Mouse (Mus musculus) MEL (cell line): ENCODE measurements around the gene Zbtb34. TPM values are rescaled to one million over a fixed set of nuclear protein-coding genes. Genes with fewer than 3 reads are reported as not detected.

Source experiments
- DNase-seq: peaks from one replicate; pipeline ENCODE4 v3.0.0; 2011; ENCODE audit warnings: low read depth, low spot score
- H3K27ac ChIP-seq: 2 replicates; pipeline ENCODE4 v1.5.1; 2012; ENCODE audit warnings: low read depth, mild to moderate bottlenecking, control low read depth, low read length, moderate library complexity; ENCODE audit not compliant: control insufficient read depth
- H3K27me3 ChIP-seq, 2 experiments: fragments of 150-350 bp in 1 of 2; sonication (generic) in 1 of 2; 2 replicates each; pipeline ENCODE4 v1.6.1; 2012; ENCODE audit warnings: low read length in 2 of 2, mild to moderate bottlenecking in 2 of 2, improper control_type of control experiment in 1 of 2, moderate library complexity in 1 of 2; ENCODE audit not compliant: insufficient read depth in 2 of 2, control insufficient read depth in 1 of 2
- H3K36me3 ChIP-seq, 2 experiments: 2 replicates each; pipeline ENCODE4 v1.6.1; 2012 to 2014; ENCODE audit warnings: low read length in 2 of 2, improper control_type of control experiment in 1 of 2, inconsistent platforms in 1 of 2, mild to moderate bottlenecking in 1 of 2; ENCODE audit not compliant: insufficient read depth in 2 of 2, control insufficient read depth in 1 of 2
- H3K4me1 ChIP-seq, 2 experiments: fragments of 150-350 bp in 1 of 2; sonication (generic) in 1 of 2; 2 replicates each; pipeline ENCODE4 v1.6.1; 2012; ENCODE audit warnings: low read length in 2 of 2, improper control_type of control experiment in 1 of 2, mild to moderate bottlenecking in 1 of 2; ENCODE audit not compliant: insufficient read depth in 2 of 2, control insufficient read depth in 1 of 2
- H3K4me3 ChIP-seq, 2 experiments: fragments of 150-350 bp in 1 of 2; sonication (generic) in 1 of 2; 2 replicates each; pipeline ENCODE4 v1.5.1; 2012; ENCODE audit warnings: low read depth in 2 of 2, low read length in 2 of 2, mild to moderate bottlenecking in 2 of 2, moderate library complexity in 2 of 2, control low read depth in 1 of 2, improper control_type of control experiment in 1 of 2; ENCODE audit not compliant: control insufficient read depth in 1 of 2, insufficient read depth in 1 of 2
- H3K79me2 ChIP-seq: 2 replicates; pipeline ENCODE4 v1.6.1; 2012; ENCODE audit warnings: mild to moderate bottlenecking, low read length, moderate library complexity; ENCODE audit not compliant: control insufficient read depth, poor library complexity, insufficient read depth
- H3K9ac ChIP-seq: 2 replicates; pipeline ENCODE4 v1.6.1; 2012; ENCODE audit warnings: low read depth, mild to moderate bottlenecking, control low read depth, low read length, moderate library complexity; ENCODE audit not compliant: control insufficient read depth, poor library complexity, severe bottlenecking
- H3K9me3 ChIP-seq: fragments of 150-350 bp; sonication (generic); replicated peaks from 2 replicates; pipeline ENCODE4 v1.6.1; 2012; ENCODE audit warnings: mild to moderate bottlenecking, low read length, improper control_type of control experiment, moderate library complexity; ENCODE audit not compliant: insufficient read depth
- CHD1 ChIP-seq: IDR thresholded peaks from 2 replicates; pipeline ENCODE4 v1.6.1; 2012; ENCODE audit warnings: low read depth, mild to moderate bottlenecking, inconsistent platforms, low read length, improper control_type of control experiment
- CHD2 ChIP-seq: IDR thresholded peaks from 2 replicates; pipeline ENCODE4 v1.6.1; 2011; ENCODE audit warnings: low read length, improper control_type of control experiment
- E2F4 ChIP-seq: IDR thresholded peaks from 2 replicates; pipeline ENCODE4 v1.6.1; 2011; ENCODE audit warnings: low read depth, low read length, improper control_type of control experiment, borderline replicate concordance
- ELF1 ChIP-seq: IDR thresholded peaks from 2 replicates; pipeline ENCODE4 v1.6.1; 2014; ENCODE audit warnings: low read depth, mild to moderate bottlenecking, inconsistent platforms, low read length, improper control_type of control experiment, moderate library complexity
- EP300 ChIP-seq, 2 experiments: IDR thresholded peaks; 2 replicates each; pipeline ENCODE4 v1.6.1; 2011; ENCODE audit warnings: improper control_type of control experiment in 2 of 2, low read length in 2 of 2, low read depth in 1 of 2, mild to moderate bottlenecking in 1 of 2
- ETS1 ChIP-seq: IDR thresholded peaks from 2 replicates; pipeline ENCODE4 v1.6.1; 2012; ENCODE audit warnings: low read depth, mild to moderate bottlenecking, inconsistent platforms, low read length, improper control_type of control experiment, moderate library complexity
- GABPA ChIP-seq: IDR thresholded peaks from 2 replicates; pipeline ENCODE4 v1.6.1; 2012; ENCODE audit warnings: low read depth, mild to moderate bottlenecking, inconsistent platforms, low read length, improper control_type of control experiment, moderate library complexity
- HCFC1 ChIP-seq: IDR thresholded peaks from 2 replicates; pipeline ENCODE4 v1.6.1; 2012; ENCODE audit warnings: low read depth, mild to moderate bottlenecking, inconsistent platforms, low read length, improper control_type of control experiment, moderate library complexity
- KAT2A ChIP-seq: conservative IDR thresholded peaks from 2 replicates; pipeline ENCODE4 v1.6.1; 2012; ENCODE audit warnings: low read depth, low read length, improper control_type of control experiment, inconsistent platforms
- MAX ChIP-seq: IDR thresholded peaks from 2 replicates; pipeline ENCODE4 v1.6.1; 2011; ENCODE audit warnings: low read length, improper control_type of control experiment
- MXI1 ChIP-seq: IDR thresholded peaks from 2 replicates; pipeline ENCODE4 v1.6.1; 2011; ENCODE audit warnings: mild to moderate bottlenecking, low read depth, low read length, improper control_type of control experiment
- MYB ChIP-seq: IDR thresholded peaks from 2 replicates; pipeline ENCODE4 v1.6.1; 2011; ENCODE audit warnings: mild to moderate bottlenecking, low read depth, low read length, improper control_type of control experiment
- NELFE ChIP-seq: IDR thresholded peaks from 2 replicates; pipeline ENCODE4 v1.6.1; 2011; ENCODE audit warnings: low read depth, low read length, improper control_type of control experiment
- POLR2AphosphoS2 ChIP-seq: IDR thresholded peaks from 2 replicates; pipeline ENCODE4 v1.6.1; 2011; ENCODE audit warnings: low read length, improper control_type of control experiment
- POLR2AphosphoS5 ChIP-seq: IDR thresholded peaks from 2 replicates; pipeline ENCODE4 v1.6.1; 2012; ENCODE audit warnings: low read depth, borderline replicate concordance, mild to moderate bottlenecking, inconsistent platforms, low read length, moderate library complexity, mixed read lengths
- RAD21 ChIP-seq: IDR thresholded peaks from 2 replicates; pipeline ENCODE4 v1.6.1; 2011; ENCODE audit warnings: mild to moderate bottlenecking, low read depth, low read length, improper control_type of control experiment
- RCOR1 ChIP-seq: IDR thresholded peaks from 2 replicates; pipeline ENCODE4 v1.6.1; 2012; ENCODE audit warnings: low read depth, mild to moderate bottlenecking, inconsistent platforms, low read length, improper control_type of control experiment
- SIN3A ChIP-seq: IDR thresholded peaks from 2 replicates; pipeline ENCODE4 v1.6.1; 2012; ENCODE audit warnings: low read length, improper control_type of control experiment, inconsistent platforms
- SMC3 ChIP-seq: IDR thresholded peaks from 2 replicates; pipeline ENCODE4 v1.6.1; 2011; ENCODE audit warnings: low read depth, low read length, improper control_type of control experiment
- TAL1 ChIP-seq: IDR thresholded peaks from 2 replicates; pipeline ENCODE4 v1.6.1; 2012; ENCODE audit warnings: mild to moderate bottlenecking, inconsistent platforms, low read length, moderate library complexity, mixed read lengths
- TBP ChIP-seq: IDR thresholded peaks from 2 replicates; pipeline ENCODE4 v1.8.0; 2011; ENCODE audit warnings: low read depth, low read length, improper control_type of control experiment
- UBTF ChIP-seq: IDR thresholded peaks from 2 replicates; pipeline ENCODE4 v1.6.1; 2012; ENCODE audit warnings: low read depth, mild to moderate bottlenecking, inconsistent platforms, low read length, improper control_type of control experiment, moderate library complexity, borderline replicate concordance; ENCODE audit not compliant: insufficient read depth
- USF1 ChIP-seq: IDR thresholded peaks from 2 replicates; pipeline ENCODE4 v1.6.1; 2014; ENCODE audit warnings: low read depth, mild to moderate bottlenecking, inconsistent platforms, low read length, improper control_type of control experiment, moderate library complexity
- USF2 ChIP-seq, 2 experiments: IDR thresholded peaks; 2 replicates each; pipeline ENCODE4 v1.6.1; 2011 to 2012; ENCODE audit warnings: improper control_type of control experiment in 2 of 2, low read length in 2 of 2, borderline replicate concordance in 1 of 2, inconsistent platforms in 1 of 2, low read depth in 1 of 2, mild to moderate bottlenecking in 1 of 2; ENCODE audit not compliant: insufficient read depth in 1 of 2
- ZKSCAN1 ChIP-seq: IDR thresholded peaks from 2 replicates; pipeline ENCODE4 v1.6.1; 2012; ENCODE audit warnings: low read depth, mild to moderate bottlenecking, inconsistent platforms, low read length, improper control_type of control experiment, moderate library complexity
- ZNF384 ChIP-seq: IDR thresholded peaks from 2 replicates; pipeline ENCODE4 v1.6.1; 2012; ENCODE audit warnings: low read depth, mild to moderate bottlenecking, inconsistent platforms, low read length, improper control_type of control experiment
- polyA plus RNA-seq, 2 experiments: library from polyadenylated mRNA; stranded (reverse) in 1 of 2; unstranded in 1 of 2; fragments of >175 nt in 1 of 2; fragments of >200 nt in 1 of 2; gene quantifications; 2 replicates each; pipeline versions ENCODE4 v1.2.1 to v1.2.4; 2012; ENCODE audit warnings: low replicate concordance in 2 of 2, low read depth in 1 of 2; ENCODE audit not compliant: insufficient read length in 2 of 2, insufficient read depth in 1 of 2, missing spikeins in 1 of 2
- total RNA-seq: library from RNA; depleted of rRNA; stranded (reverse); fragments of 300-350 nt; gene quantifications from 2 replicates; pipeline ENCODE4 v1.2.3, GENCODE M21; 2012

Zbtb34 gene
- total and polyA plus RNA-seq, 3 experiments, result 9.6 to 10.1 TPM; not detected in 1

- H3K27ac ChIP-seq, result no peak overlapping the region
- H3K9ac ChIP-seq, result no peak overlapping the region
- TF ChIP-seq KAT2A (no peak), MYB (no peak), POLR2AphosphoS2 (no peak)
- H3K9me3 ChIP-seq, result no peaks in the 10 kb centered on the region
- peaks cover 2 to 26% of the 10 kb centered on the region in 2 experiments for H3K36me3 ChIP-seq
- H3K79me2 ChIP-seq, result peaks cover 26% of the 10 kb centered on the region
- no peaks in the 10 kb centered on the region for H3K27me3 ChIP-seq
- H3K4me1 ChIP-seq, result peaks cover 11 to 14% of the 10 kb centered on the region in 2 experiments
- H3K4me3 ChIP-seq, result no peak overlapping the region
- no peak for DNase-seq
These were observed 30.9 kb upstream of the Zbtb34 start for GRCm38 (mm10) chr2:33462066-33462465.

DNA sequence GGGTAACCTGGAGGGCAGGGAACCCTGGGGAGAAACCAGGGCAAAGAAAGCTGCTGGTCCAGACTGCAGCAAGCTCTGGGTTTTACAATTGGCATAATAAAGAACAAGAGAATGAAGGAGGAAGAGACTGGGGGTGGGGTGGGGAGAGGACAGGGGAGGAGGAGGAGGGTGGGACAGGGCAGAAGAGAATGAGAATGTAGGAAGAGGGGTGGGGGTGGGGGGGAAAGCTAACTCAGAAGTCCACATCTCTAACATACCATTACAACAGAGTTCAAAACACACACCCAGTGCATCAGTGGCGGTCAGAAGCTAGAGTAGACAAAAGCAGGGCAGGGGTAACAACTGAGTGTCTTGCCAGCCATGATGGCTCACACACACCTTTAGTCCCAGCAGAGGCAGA lies 29.9 kb upstream of the Zbtb34 start:
- no peak overlapping the region for H3K27ac ChIP-seq
- peaks cover 9 to 14% of the 10 kb centered on the region in 2 experiments for H3K4me1 ChIP-seq
- peaks cover 2 to 17% of the 10 kb centered on the region in 2 experiments for H3K36me3 ChIP-seq
- H3K27me3 ChIP-seq, result no peaks in the 10 kb centered on the region
- no peak overlapping the region for H3K4me3 ChIP-seq
- no peak overlapping the region for H3K9ac ChIP-seq
- no peaks in the 10 kb centered on the region for H3K9me3 ChIP-seq
- no peak for DNase-seq
- no peak for TF ChIP-seq NELFE
- TF ChIP-seq TBP, result no peak
- no peak for TF ChIP-seq TAL1
- no peak for TF ChIP-seq MYB
- TF ChIP-seq RAD21, result no peak
- peaks cover 19% of the 10 kb centered on the region for H3K79me2 ChIP-seq

DNA sequence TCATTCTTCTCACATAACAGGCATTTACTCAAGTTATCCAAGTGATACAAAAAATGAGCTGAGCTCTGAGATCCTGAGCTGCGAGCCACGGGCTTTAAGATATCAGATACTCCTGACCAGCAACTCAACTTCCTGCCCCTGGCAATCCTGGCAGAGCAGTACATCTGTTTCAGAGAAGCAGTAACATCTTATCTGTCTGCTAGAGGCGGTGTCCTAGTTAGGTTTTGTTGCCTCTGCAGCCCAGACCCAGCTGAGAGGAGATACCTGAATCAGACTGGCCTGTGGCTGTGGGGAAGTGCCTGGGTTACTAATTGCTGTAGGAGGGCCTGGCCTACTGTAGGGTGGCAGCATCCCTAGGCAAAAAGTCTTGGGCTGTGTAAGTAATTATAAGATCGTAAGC lies 28.5 kb upstream of the Zbtb34 start:
- peak; percentile 83 for DNase-seq
- Histone ChIP-seq H3K36me3 (peaks cover 2 to 17% of the 10 kb centered on the region in 2 experiments), H3K4me1 (peaks cover 9 to 14% of the 10 kb centered on the region in 2 experiments), H3K27me3 (no peaks in the 10 kb centered on the region), H3K9me3 (no peaks in the 10 kb centered on the region), H3K27ac (peak overlapping the region; percentile 17; the same call in 1 of the 2 replicates), H3K9ac (no peak overlapping the region), H3K79me2 (peaks cover 8% of the 10 kb centered on the region; the same call in 1 of the 2 replicates), H3K4me3 (no peak overlapping the region)
- TF ChIP-seq MAX, result 0 out of 2 replicates have a peak, but pooled peaks have one; percentile 32
- peak; percentile 91 for TF ChIP-seq SIN3A
- TF ChIP-seq TAL1, result peak; percentile 59
- 0 out of 2 replicates have a peak, but pooled peaks have one; percentile 9 for TF ChIP-seq MYB
- no peak for TF ChIP-seq GABPA
- 0 out of 2 replicates have a peak, but pooled peaks have one; percentile 47 for TF ChIP-seq CHD1
- no peak for TF ChIP-seq POLR2AphosphoS5
- 0 out of 2 replicates have a peak, but pooled peaks have one; percentile 31 for TF ChIP-seq ELF1
- no peak for TF ChIP-seq CHD2
- no peak for TF ChIP-seq USF2 (IDR thresholded peaks at IDR 0.05; ENCODE audit: borderline replicate concordance in 1 of 2, insufficient read depth in 1 of 2, low read depth in 1 of 2, low read length in 2 of 2)
- peak; percentile 76 for TF ChIP-seq TBP
- no peak for TF ChIP-seq SMC3
- peak; percentile 93 for TF ChIP-seq ETS1
- 0 out of 2 replicates have a peak, but pooled peaks have one; percentile 37 for TF ChIP-seq ZNF384
- no peak for TF ChIP-seq E2F4
- TF ChIP-seq MXI1, result peak; percentile 58; the same call in 1 of the 2 replicates
- no peak for TF ChIP-seq UBTF
- TF ChIP-seq RCOR1, result peak; percentile 82
- TF ChIP-seq ZKSCAN1, result no peak
- no peak for TF ChIP-seq USF1
- 0 out of 2 replicates have a peak, but pooled peaks have one; percentile 29 for TF ChIP-seq HCFC1
- peak; percentile 72 to 80 for TF ChIP-seq EP300 (IDR thresholded peaks at IDR 0.05; ENCODE audit: low read depth in 1 of 2, low read length in 2 of 2)
